Mouse (Mus musculus) liver, adult 2 months (tissue): Measurements from ENCODE around the gene Cep290.

ENCODE experiments used
- CTCF ChIP-seq: fragments of 200-500 bp; IDR thresholded peaks from 2 replicates; pipeline ENCODE4 v1.5.1; 2011; ENCODE audit warnings: low read depth, low read length, control low read depth
- POLR2A ChIP-seq: fragments of 200-500 bp; IDR thresholded peaks from 2 replicates; pipeline ENCODE4 v1.6.1; 2011; ENCODE audit warnings: low read length, control low read depth; ENCODE audit not compliant: insufficient read depth; ENCODE audit errors: extremely low read depth

DNA sequence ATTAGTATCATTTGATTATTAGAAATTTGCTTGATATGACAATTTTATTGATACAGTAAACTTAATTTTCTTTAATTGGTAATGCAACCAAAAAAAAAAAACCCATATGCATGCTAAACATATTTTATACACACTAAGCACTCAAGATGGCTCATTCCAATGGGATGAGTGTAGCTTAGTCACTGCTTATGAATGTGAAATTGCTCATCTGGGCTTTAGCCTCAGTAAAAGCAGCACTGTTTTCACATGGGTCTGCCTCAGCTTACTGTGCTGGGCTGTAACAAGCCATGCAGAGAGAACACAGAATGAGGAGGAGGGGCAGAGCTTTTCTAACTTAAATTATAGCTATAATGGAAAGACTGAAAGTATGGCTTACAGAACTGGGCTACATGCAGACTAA is 26.8 kb upstream of the Cep290 start:
- TF ChIP-seq CTCF (no peak), POLR2A (no peak)
